Mouse (Mus musculus): ENCODE data around the gene Mapk6.

Gene Mapk6

DNA sequence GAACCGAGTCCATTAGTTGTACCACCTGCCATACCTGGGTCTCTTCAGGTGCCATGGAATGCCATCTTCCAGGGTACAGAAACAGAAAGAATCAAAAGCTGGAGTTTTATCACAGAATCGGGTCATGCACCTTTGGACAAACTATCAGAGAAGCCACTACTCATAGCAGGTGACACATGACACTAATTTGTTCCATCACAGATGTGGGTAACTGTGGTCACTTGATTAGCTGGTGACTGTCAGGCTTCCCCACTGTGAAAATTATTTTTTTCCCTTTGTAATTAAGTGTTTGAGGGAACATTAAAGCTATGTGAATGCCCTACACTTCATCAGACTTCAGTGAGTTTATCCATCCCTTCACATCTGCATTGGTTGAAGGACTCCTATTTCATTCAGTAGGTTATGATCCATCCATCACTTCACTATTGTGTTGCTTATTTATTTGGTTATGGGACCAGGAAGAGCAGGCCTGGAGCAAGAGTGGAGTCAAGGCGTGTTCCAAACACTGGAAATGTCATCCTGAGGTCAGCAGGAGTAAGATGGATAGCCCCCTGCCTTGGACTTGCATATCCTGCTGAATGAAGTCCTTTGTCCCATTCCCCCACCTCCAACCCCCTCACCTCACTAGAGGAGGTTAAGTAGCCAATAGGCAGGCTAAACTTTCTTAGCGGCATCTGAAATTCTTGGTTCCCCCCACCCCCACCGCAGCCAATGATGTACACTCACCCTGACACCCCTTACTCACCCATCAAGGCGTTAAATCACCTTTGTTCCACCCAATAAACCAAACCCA, 14.7 kb upstream of the Mapk6 start:
- no peak for DNase-seq (ENCODE audit: low read depth)

DNA sequence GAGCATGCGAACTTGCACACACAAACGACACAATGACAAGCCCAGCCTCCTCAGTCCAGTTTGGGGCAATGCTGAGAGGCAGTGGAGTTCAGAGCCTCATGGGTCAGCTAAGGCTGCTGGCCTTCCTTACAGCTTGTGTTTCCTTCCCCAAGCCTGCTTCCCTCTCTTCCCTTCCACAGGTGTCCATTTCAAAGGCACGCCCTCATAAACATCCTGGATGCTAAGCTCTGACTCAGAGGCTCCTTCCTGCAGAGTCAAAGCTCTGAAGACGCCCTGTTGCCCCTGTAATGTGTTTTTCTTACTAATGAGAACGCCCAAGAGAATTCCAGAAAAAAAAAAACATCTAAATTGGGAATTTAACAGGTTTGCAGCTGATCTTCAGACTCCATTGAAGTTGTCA, 13.9 kb upstream of the Mapk6 start:
- DNase-seq (ENCODE audit: low read depth) = no peak

DNA sequence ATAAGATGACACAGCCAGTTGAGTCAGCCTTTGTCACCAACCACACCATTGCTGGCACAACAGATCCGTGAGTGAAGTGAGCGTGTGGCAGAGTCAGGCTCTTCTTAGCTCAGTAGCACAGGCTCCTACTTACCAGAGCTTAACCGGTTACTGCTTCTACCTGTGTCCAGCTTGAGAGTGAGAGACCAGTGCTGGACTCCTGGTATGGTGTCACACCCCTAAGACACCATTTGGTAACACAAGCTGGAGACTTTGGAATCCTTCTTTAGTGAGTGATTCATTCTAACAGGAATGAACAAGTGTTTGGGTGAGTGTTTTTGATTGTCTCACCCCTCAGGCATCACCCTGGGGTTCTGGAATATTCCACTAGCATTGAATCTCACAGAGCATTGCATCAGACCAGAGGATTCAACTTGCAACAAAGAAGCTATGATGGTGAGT, 12.5 kb upstream of the Mapk6 start:
- no peak for DNase-seq (ENCODE audit: low read depth)

- DNase-seq (ENCODE audit: low read depth) = peak; percentile 84
Measured at GRCm38 (mm10) chr9:75414204-75414603, 4.4 kb upstream of the Mapk6 start.

DNA sequence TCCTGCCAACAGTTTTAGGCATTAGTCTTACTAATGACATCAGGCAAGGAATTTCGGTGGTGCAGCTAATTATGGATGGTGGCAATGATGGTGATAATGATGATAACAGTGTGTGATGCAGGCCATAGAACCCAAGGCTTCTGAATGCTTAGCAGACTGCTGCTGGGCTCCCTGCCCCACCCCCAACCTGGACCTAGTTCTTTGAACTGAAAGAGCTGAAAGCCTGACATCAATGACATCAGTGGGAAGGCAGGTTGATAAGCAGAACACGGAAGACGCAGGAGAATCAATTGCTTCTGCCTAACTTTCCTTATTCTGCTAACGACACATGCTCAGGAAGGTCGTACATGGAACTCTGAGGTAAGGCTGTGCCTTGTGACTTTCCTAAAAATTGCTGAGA, 3.4 kb upstream of the Mapk6 start:
- DNase-seq (ENCODE audit: low read depth) = peak; percentile 68

GRCm38 (mm10) chr9:75411584-75411983, 1.8 kb upstream of the Mapk6 start:
- no peak for DNase-seq (ENCODE audit: low read depth)

DNA sequence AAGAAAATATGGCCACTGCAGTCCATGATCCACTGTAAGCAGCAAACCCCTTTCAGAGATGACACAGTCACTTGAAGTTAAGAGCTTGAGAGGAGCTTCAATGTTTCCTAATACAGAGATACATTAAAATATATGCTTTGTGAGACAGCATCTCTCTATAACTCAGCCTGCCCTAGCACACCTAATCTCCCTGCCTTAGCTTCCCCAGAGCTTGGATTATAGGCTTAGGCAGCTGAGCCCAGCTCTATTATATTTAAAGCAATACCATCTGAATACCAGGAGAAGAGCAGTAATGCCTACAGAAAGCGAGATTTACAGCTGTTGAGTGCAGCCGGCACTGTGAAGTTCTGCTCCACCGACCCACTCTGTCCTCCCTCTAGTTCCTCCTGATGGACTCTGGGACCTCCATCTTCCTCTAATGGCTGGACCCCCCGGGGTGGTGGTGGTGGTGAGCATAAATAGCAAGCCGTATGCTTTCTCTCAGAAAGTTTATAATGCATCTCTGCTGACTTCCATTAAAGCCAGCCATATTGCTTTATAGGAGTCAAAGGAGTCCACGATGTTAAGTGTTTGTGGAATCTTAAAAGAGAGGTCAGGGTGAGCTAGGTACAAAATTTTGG, 1.2 kb upstream of the Mapk6 start:
- no peak for DNase-seq (ENCODE audit: low read depth)

GRCm38 (mm10) chr9:75409031-75409851, 564 bp downstream of the Mapk6 start:
- DNase-seq (ENCODE audit: low read depth) = peak; percentile 76

GRCm38 (mm10) chr9:75408204-75408826, 1.5 kb downstream of the Mapk6 start:
- DNase-seq (ENCODE audit: low read depth) = peak; percentile 47

DNA sequence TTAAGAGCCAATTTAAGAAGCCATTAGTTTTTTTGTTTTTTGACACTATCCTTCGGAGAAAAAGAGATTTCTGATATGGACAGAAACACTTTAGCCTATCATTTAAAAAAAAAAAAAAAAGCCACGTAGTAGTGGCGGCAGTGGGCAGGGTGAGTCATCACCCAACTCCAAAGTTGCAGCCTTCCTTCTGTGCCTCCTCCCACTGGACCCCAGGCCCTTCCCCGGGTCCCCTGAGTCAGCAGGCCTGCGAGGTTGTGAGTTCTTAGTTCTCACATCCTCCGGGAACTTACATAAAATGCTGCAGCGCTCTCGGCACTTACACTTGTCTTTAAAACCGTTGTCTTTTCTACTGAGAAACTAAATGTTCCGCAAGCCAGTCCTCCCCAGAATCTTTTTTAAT, 2.0 kb downstream of the Mapk6 start:
- DNase-seq (ENCODE audit: low read depth) = peak; percentile 46

DNA sequence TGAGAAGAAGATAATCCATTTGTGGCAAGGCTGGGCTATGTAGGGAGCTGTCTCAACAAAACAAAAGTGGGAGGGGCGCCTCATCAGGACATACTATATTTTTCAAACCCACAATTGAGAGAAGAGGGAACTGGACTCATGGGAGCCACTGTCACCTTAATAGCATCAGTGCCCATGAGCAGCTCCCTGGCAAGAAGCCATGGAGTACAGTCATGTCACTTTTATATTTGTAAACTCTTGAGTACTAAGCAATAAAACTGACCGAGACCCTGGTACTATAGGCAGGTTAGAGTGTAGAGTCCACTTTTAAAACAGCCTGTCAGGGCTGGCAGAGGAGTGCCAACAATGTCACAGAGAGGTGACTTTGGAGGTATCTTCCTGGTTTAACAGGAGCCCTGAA, 3.7 kb downstream of the Mapk6 start:
- DNase-seq (ENCODE audit: low read depth) = no peak

DNA sequence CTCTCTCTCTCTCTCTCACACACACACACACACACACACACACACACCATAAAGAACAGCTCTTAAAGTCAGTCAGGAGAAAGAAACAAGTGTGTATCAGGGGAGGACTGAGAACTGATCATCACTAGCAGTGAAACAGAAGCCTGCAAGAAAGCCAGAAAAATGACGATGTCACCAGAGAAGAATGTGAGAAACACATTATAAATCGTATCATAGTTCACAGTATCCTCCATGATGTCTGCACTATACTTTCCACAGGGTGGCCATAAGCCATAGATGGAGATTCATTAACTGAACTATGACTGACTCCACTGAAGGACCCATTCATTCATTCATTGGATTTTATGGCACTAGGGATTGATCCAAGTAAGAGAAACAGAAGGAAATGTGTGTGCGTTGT, 6.3 kb downstream of the Mapk6 start:
- peak; percentile 17 for DNase-seq (ENCODE audit: low read depth)

GRCm38 (mm10) chr9:75401593-75402504, 8.0 kb downstream of the Mapk6 start:
- peak; percentile 66 for DNase-seq (ENCODE audit: low read depth)

- peak; percentile 18 for DNase-seq (ENCODE audit: low read depth)
Measured at GRCm38 (mm10) chr9:75400639-75401038, 9.2 kb downstream of the Mapk6 start.

DNA sequence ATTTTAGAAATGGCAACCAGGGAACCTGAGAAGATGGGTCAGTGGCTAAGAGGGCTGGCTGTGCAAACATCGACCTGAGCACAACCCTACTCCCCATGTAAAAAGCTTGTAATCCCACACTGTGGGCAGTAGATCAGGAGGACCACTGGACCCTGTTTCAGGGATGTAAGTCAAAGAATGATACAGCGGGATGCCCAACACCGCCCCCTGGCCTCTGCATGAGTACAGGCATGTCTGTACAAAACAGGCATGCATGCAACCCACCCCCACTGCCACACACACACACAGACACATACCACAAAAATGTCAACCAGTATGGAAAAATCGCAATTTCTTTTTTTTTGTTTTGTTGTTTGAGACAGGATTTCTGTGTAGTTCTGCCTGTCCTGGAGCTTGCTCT, 10.7 kb downstream of the Mapk6 start:
- DNase-seq (ENCODE audit: low read depth) = peak; percentile 21

DNA sequence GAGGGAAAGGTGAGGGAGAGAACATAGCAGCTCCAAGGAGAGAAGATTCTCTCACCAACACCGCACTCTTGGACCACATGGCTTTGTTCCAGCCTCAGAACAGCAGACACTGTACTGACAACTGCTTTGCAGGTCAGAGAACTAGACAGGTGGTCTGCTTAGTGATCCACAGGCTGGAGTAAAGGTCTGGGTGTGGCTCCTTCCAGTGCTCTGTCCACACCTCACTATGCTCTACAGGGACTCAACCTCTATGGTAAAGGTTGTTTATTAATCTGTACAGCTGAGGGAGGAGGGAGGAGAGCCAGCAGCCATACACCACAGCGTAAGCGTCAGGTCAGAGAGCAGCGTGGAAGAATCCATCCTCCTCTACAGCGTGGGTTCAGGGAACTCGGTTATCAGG, 13.8 kb downstream of the Mapk6 start:
- no peak for DNase-seq (ENCODE audit: low read depth)

GRCm38 (mm10) chr9:75393251-75393650, 16.6 kb downstream of the Mapk6 start:
- DNase-seq (ENCODE audit: low read depth) = no peak

DNA sequence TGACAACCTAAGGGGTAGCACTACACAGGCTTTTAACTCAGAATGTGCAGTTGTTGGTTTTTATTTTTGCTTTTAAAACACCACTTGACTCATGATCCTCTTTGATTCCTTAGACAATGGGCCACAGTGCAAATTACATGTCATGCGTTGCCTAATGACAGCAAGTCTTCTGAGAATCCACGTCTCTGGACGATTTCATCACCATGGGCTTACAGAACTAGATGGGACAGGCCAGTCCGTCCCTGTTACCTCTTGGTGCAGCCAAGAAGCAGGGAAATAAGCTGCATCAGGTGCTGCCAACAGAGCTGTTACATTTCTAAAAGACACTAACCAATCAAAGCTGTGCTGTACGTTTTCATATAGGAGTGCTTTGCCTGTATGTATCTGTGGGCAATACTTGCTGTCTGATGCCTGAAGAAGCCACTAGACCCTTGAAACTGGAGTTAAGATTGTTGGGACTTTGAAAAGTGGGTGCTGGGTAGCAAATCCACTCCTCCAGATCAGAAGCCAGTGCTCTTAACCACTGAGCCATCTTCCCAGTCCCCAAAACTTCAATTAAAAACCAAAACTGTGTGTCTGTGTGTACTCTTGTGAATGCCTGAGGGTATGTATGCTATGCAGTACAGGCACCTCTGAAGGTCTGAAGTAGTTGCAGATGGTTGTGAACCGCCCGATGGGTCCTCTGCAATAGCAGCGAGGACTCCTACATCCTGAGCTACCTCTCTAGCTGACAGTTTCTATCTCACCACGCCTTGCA, 24.4 kb downstream of the Mapk6 start:
- no peak for DNase-seq (ENCODE audit: low read depth)

- DNase-seq (ENCODE audit: low read depth) = no peak
Measured at GRCm38 (mm10) chr9:75384337-75384962, 25.4 kb downstream of the Mapk6 start.

- peak; percentile 41 for DNase-seq (ENCODE audit: low read depth)
Measured at GRCm38 (mm10) chr9:75383785-75384184, 26.0 kb downstream of the Mapk6 start.

Data from naive thymus-derived CD4-positive, alpha-beta T cell, adult 2 months (primary cell).